Mouse (Mus musculus) hematopoietic stem cell, adult 5-6 weeks (primary cell): ENCODE measurements around the gene B3gnt8. TPM values are rescaled to one million over a fixed set of nuclear protein-coding genes. Genes with fewer than 3 reads are reported as not detected.

Experiments
- ATAC-seq, 2 experiments: fragments of 125-278 bp in 1 of 2; replicated peaks in 1 of 2; 2 replicates each; pipeline ENCODE4 v1.8.0; 2016 to 2017; ENCODE audit warnings: inconsistent platforms in 2 of 2, mild to moderate bottlenecking in 2 of 2, moderate number of reproducible peaks in 2 of 2, low read depth in 1 of 2, moderate TSS enrichment in 1 of 2; ENCODE audit not compliant: low FRiP score in 2 of 2, poor library complexity in 2 of 2, severe bottlenecking in 2 of 2, insufficient read depth in 1 of 2, low TSS enrichment in 1 of 2
- total RNA-seq: library from RNA; stranded (forward); fragments of 172-1452, 232-1000 nt; gene quantifications from 2 replicates; pipeline ENCODE4 v1.2.3, GENCODE M21; 2017

B3gnt8 gene
- total RNA-seq, 1 experiment from 2014 or later, result 4.7 TPM

- no peak for ATAC-seq
These were observed 10.8 kb upstream of the B3gnt8 start, which contains the start of gene Erich4 for GRCm38 (mm10) chr7:25615706-25616011. Gene Erich4, minus strand, starts transcription at chr7:25615892.

- ATAC-seq, result no peak
These were observed 8.9 kb upstream of the B3gnt8 start for GRCm38 (mm10) chr7:25617376-25618160.

GRCm38 (mm10) chr7:25618865-25619721 lies 7.4 kb upstream of the B3gnt8 start, which contains the start of gene Dmac2:
Gene Dmac2, plus strand, starts transcription at chr7:25619414.
- peak; percentile 96 to 97 for ATAC-seq

GRCm38 (mm10) chr7:25619722-25619991 lies 6.8 kb upstream of the B3gnt8 start:
- ATAC-seq, result no peak

- no peak for ATAC-seq
These were observed 6.4 kb upstream of the B3gnt8 start for GRCm38 (mm10) chr7:25620101-25620500.

GRCm38 (mm10) chr7:25620751-25621150 lies 5.7 kb upstream of the B3gnt8 start:
- no peak for ATAC-seq

- no peak for ATAC-seq
These were observed 2.5 kb upstream of the B3gnt8 start for GRCm38 (mm10) chr7:25623857-25624370.

- no peak for ATAC-seq
These were observed 1.6 kb upstream of the B3gnt8 start for GRCm38 (mm10) chr7:25624851-25625250.

- ATAC-seq, result peak in 1 of 2 experiments; percentile 35; a peak in 1 of 4 replicates
These were observed 732 bp upstream of the B3gnt8 start for GRCm38 (mm10) chr7:25625594-25626250.

GRCm38 (mm10) chr7:25627431-25628322 lies 1.2 kb downstream of the B3gnt8 start:
- peak; percentile 15 to 41; a peak in 2 of 4 replicates for ATAC-seq

- no peak for ATAC-seq
These were observed 1.8 kb downstream of the B3gnt8 start for GRCm38 (mm10) chr7:25628323-25628620.

- ATAC-seq, result peak; percentile 68 to 79
These were observed 6.2 kb downstream of the B3gnt8 start for GRCm38 (mm10) chr7:25632679-25633078.

GRCm38 (mm10) chr7:25636373-25636772 lies 9.9 kb downstream of the B3gnt8 start:
- no peak for ATAC-seq

- no peak for ATAC-seq
These were observed 10.6 kb downstream of the B3gnt8 start for GRCm38 (mm10) chr7:25637099-25637498.

GRCm38 (mm10) chr7:25639754-25640153 lies 13.3 kb downstream of the B3gnt8 start:
- ATAC-seq, result no peak

GRCm38 (mm10) chr7:25644136-25644535 lies 17.7 kb downstream of the B3gnt8 start:
- ATAC-seq, result peak; percentile 4 to 61; a peak in 2 of 4 replicates

- peak; percentile 6 to 19; a peak in 2 of 4 replicates for ATAC-seq
These were observed 18.2 kb downstream of the B3gnt8 start for GRCm38 (mm10) chr7:25644631-25645030.
